Mouse (Mus musculus) forebrain, embryonic 14.5 days (tissue): ENCODE results near the gene Hes1. TPM values are rescaled to one million over a fixed set of nuclear protein-coding genes. Genes with fewer than 3 reads are reported as not detected.
A peak's percentile ranks its signal among the peaks of the same experiment; 100 is the strongest.
"Not testable (repeated sequence)": the region's sequence is repeated elsewhere in the genome, so short reads cannot be mapped to it uniquely, and the experiment has no call there.

Experiments
- ATAC-seq: fragments of 200-750 bp; cut with Nextera tagmentation; 2 replicates; pipeline ENCODE4 v1.8.0; 2017; ENCODE audit warnings: mild to moderate bottlenecking, moderate library complexity
- DNase-seq: peaks from one replicate; pipeline ENCODE4 v3.0.0-alpha.2; 2015; ENCODE audit warnings: low spot score
- H3K27ac ChIP-seq: fragments of 300-500 bp; sonication (generic); 2 replicates; pipeline ENCODE4 v1.5.1; 2014; ENCODE audit warnings: low read depth, mild to moderate bottlenecking, control low read depth, low read length, moderate library complexity
- H3K27me3 ChIP-seq: fragments of 300-500 bp; sonication (generic); replicated peaks from 2 replicates; pipeline ENCODE4 v1.6.1; 2014; ENCODE audit warnings: low read length, control low read depth, mixed read lengths; ENCODE audit not compliant: control insufficient read depth, insufficient read depth
- H3K36me3 ChIP-seq: fragments of 300-500 bp; sonication (generic); 2 replicates; pipeline ENCODE4 v1.6.1; 2014; ENCODE audit warnings: low read length, control low read depth; ENCODE audit not compliant: control insufficient read depth, insufficient read depth
- H3K4me1 ChIP-seq: fragments of 300-500 bp; sonication (generic); 2 replicates; pipeline ENCODE4 v1.6.1; 2014; ENCODE audit warnings: antibody characterized with exemption, low read length, control low read depth; ENCODE audit not compliant: control insufficient read depth, insufficient read depth
- H3K4me2 ChIP-seq: fragments of 300-500 bp; sonication (generic); 2 replicates; pipeline ENCODE4 v1.6.1; 2014; ENCODE audit warnings: mild to moderate bottlenecking, control low read depth, low read length
- H3K4me3 ChIP-seq: fragments of 300-500 bp; sonication (generic); 2 replicates; pipeline ENCODE4 v1.5.1; 2014; ENCODE audit warnings: low read depth, low read length, control low read depth
- H3K9ac ChIP-seq: fragments of 300-500 bp; sonication (generic); 2 replicates; pipeline ENCODE4 v1.6.1; 2014; ENCODE audit warnings: mild to moderate bottlenecking, low read length, control low read depth, moderate library complexity
- H3K9me3 ChIP-seq: fragments of 300-500 bp; sonication (generic); replicated peaks from 2 replicates; pipeline ENCODE4 v1.6.1; 2016; ENCODE audit warnings: low read length, control low read depth, mixed read lengths; ENCODE audit not compliant: control insufficient read depth
- WGBS: fragments of 180-500 bp; shearing (Covaris S2); extraction: QIAGEN DNeasy Blood & Tissue Kit; methylation state at CpG from one replicate; pipeline ENCODE4 v1.1.7; 2014; 5-methylcytosine and 5-hydroxymethylcytosine counted together
- polyA plus RNA-seq: library from polyadenylated mRNA; unstranded; fragments of >200 nt; fragmentation: Nextera tagmentation; extraction: Ambion mirVana; gene quantifications from 2 replicates; pipeline ENCODE4 v1.2.1, GENCODE M21; 2014

The Hes1 gene
- polyA plus RNA-seq, 1 experiment from 2014 or later = 20.5 TPM

DNA sequence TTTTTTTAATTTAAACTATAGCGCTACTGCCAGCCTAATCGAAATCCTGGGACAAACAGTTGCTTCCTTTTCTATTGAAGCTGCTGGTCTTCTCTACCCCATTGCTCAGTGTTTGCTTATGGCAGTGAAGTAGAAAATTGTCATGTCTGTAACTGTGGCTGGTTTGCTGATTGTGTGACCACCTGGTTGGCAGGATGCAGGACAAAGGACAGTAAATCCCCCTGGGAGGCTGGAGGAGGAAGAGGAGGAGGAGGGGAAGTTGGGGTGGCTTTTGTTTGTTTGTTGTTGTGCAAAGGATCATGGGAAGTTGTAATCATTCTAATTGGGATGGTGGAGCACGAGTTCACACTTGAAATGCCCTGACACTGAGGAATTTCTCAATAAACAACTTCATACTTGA, 38.8 kb downstream of the Hes1 start:
- H3K27ac ChIP-seq = no peak overlapping the region
- 0 out of 2 replicates have a peak, but pooled peaks have one; percentile 18 for ATAC-seq

DNA sequence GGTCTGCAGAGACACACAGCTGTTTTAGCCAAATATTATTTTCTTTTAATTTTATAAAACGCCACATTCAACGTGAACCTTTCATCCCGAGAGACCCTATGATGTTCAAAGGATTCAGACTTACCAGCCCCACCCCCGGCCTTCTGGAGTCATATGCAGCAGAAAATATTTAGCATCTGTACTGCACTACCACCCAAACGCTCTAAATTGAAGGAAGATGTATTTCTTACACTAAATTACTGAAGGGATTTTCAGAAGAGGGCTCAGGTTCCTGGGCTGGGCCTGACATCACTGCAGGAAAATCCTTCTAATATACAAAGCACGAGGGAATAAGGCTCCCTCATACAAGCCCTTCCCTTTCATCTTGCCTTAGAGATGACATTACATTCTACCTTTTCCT, 39.3 kb downstream of the Hes1 start:
- ATAC-seq (peak; percentile 4; the same call in 1 of the 2 replicates), DNase-seq (no peak)
- Histone ChIP-seq H3K9ac (no peak overlapping the region), H3K4me2 (no peak overlapping the region), H3K4me1 (peaks cover 4% of the 10 kb centered on the region; the same call in 1 of the 2 replicates), H3K9me3 (no peaks in the 10 kb centered on the region), H3K27me3 (no peaks in the 10 kb centered on the region), H3K27ac (no peak overlapping the region), H3K36me3 (no peaks in the 10 kb centered on the region), H3K4me3 (no peak overlapping the region)
- 73% methylated on average over 6 of the region's 6 CpGs for WGBS

More for the DNA sequence above, 38.8 kb downstream of the Hes1 start:
- no peaks in the 10 kb centered on the region for H3K27me3 ChIP-seq
- WGBS = 13% methylated on average over 3 of the region's 3 CpGs
- H3K9me3 ChIP-seq = no peaks in the 10 kb centered on the region
- H3K36me3 ChIP-seq = no peaks in the 10 kb centered on the region
- peaks cover 4% of the 10 kb centered on the region; the same call in 1 of the 2 replicates for H3K4me1 ChIP-seq
- DNase-seq = peak; percentile 31
- no peak overlapping the region for H3K4me3 ChIP-seq
- no peak overlapping the region for H3K4me2 ChIP-seq
- no peak overlapping the region for H3K9ac ChIP-seq

DNA sequence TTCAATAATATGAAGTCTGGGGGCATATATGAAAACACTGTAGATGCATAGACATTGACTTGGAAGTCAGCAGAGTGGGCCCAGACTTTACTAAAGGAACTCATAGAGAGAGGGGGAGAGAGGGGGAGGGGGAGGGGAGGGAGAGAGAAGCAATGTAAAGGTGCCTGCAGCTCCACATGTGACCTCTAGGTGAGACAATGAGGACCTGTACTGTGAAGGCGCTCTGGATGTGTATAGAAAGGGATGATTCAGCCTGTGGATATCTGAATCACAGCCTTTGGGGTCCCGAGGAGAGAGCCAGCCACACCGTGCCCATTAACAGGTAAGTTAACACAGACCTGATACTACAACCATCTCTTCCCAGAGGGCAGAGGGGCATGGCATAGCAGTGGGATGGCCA, 40.2 kb downstream of the Hes1 start:
- no peak for ATAC-seq
- H3K36me3 ChIP-seq = no peaks in the 10 kb centered on the region
- H3K9ac ChIP-seq = no peak overlapping the region
- no peak for DNase-seq
- H3K4me1 ChIP-seq = peaks cover 4% of the 10 kb centered on the region; the same call in 1 of the 2 replicates
- no peaks in the 10 kb centered on the region for H3K9me3 ChIP-seq
- WGBS = 92% methylated on average over 3 of the region's 3 CpGs
- no peaks in the 10 kb centered on the region for H3K27me3 ChIP-seq
- H3K4me3 ChIP-seq = no peak overlapping the region
- H3K4me2 ChIP-seq = no peak overlapping the region
- H3K27ac ChIP-seq = no peak overlapping the region

DNA sequence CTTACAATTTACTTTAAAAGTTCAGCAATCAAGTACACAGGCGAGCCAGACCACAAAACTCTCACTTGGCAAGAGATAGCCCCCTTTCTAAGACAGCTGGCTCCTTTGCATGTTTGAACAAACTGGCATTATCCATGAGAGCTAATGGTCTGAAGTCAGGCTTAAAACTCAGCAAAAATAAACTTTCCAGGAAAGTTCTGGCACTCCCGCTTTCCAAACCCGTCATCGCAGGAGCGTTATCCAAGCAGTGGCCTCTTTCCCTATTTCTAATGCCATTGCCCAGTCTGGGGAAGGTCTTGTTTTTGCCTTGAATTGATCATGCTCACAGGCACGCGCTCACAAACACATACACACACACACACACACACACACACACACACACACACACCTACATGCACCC, 41.3 kb downstream of the Hes1 start:
- H3K4me2 ChIP-seq = no peak overlapping the region
- WGBS = 92% methylated on average over 7 of the region's 7 CpGs
- no peaks in the 10 kb centered on the region for H3K9me3 ChIP-seq
- no peaks in the 10 kb centered on the region for H3K36me3 ChIP-seq
- peaks cover 4% of the 10 kb centered on the region; the same call in 1 of the 2 replicates for H3K4me1 ChIP-seq
- no peaks in the 10 kb centered on the region for H3K27me3 ChIP-seq
- no peak overlapping the region for H3K27ac ChIP-seq
- no peak overlapping the region for H3K4me3 ChIP-seq
- no peak overlapping the region for H3K9ac ChIP-seq
- ATAC-seq (no peak), DNase-seq (no peak)

DNA sequence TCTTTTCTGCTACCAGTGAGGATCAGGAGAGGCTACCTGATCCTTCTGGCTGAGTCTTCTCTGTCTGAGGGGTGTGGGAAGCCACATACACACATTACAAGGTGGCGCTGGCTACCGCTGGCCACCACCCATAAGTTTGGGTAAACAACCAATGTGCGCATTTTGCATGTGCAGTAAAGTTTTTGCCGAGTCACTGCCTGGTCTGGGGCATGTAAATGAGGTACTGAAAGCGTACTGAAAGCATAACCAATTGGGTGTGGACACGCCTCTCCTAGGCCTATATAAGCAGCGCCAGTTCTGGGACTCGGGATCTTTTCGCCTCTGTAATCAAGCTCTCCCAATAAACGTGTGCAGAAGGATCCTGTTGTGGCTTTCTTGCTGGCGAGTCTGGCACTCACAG, 44.0 kb downstream of the Hes1 start:
- WGBS = 84% methylated on average over 11 of the region's 11 CpGs
- H3K9me3 ChIP-seq, H3K4me3 ChIP-seq, DNase-seq, H3K27ac ChIP-seq, ATAC-seq, H3K27me3 ChIP-seq, H3K4me1 ChIP-seq, H3K4me2 ChIP-seq, H3K36me3 ChIP-seq, H3K9ac ChIP-seq: not testable (repeated sequence)

DNA sequence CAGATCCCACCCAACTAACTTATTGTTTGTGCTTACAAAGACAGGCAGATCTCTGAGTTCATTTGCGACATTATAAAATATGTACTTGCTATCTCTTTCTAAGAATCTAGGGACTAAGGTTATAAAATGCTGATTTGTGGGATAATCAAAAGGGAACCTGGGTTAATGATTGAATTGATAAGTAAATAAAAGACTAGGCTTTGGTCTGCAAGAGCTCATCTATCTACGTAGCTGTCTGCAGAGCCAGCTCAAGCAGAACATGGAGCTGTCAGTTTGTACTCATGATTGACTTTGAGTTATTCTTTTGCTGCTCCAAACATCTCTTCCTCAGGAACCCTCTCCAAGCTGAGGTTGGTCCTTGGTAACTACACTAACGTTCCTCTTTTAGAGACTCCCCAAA, 46.3 kb downstream of the Hes1 start:
- DNase-seq (no peak), ATAC-seq (no peak)
- Histone ChIP-seq H3K36me3 (no peaks in the 10 kb centered on the region), H3K27ac (no peak overlapping the region), H3K27me3 (no peaks in the 10 kb centered on the region), H3K4me2 (no peak overlapping the region), H3K9ac (no peak overlapping the region), H3K4me3 (no peak overlapping the region), H3K4me1 (no peaks in the 10 kb centered on the region), H3K9me3 (no peaks in the 10 kb centered on the region)
- 93% methylated on average over 3 of the region's 3 CpGs for WGBS

DNA sequence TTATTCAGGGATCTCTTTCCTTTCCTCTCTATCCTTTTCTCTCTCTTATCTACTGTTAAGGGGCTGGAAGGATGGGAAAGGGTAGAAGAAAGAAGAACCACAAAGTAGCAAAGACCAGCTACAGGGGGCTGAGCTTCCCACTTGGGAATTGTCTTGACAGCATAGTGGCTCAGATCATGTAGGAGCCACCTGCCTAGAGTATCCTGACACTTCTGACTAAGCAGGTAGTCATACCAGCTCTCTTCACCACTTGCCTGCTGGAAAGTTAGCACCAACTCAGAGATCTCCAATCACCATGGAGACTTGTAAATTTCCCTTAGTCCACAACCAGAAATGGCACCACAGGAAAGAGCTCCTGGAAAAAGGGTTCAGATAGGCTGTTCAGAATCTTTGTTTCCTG, 46.9 kb downstream of the Hes1 start:
- Histone ChIP-seq H3K9ac (no peak overlapping the region), H3K4me2 (no peak overlapping the region), H3K4me3 (no peak overlapping the region), H3K9me3 (no peaks in the 10 kb centered on the region), H3K27me3 (no peaks in the 10 kb centered on the region), H3K36me3 (no peaks in the 10 kb centered on the region), H3K4me1 (no peaks in the 10 kb centered on the region), H3K27ac (no peak overlapping the region)
- ATAC-seq (no peak), DNase-seq (no peak)

DNA sequence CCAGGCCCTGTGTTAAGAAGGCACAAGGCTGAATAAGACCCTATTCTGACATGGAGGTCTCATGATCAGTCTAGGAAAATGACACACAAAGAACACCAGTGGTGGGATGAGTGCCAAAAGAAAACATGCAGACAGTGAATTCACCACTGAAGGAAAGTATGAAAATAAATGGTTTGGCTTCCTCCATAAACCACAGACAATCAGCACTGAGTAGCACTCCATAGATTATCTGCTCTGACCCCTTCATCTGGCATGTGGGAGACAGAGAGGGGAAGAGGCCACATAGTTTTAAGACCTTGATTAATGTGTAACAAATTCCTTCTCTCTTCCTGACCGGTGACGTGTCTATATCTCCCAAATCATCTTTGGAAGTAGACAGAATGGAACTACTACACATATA, 47.4 kb downstream of the Hes1 start:
- Histone ChIP-seq H3K36me3 (no peaks in the 10 kb centered on the region), H3K4me1 (no peaks in the 10 kb centered on the region), H3K9ac (no peak overlapping the region), H3K9me3 (no peaks in the 10 kb centered on the region), H3K4me2 (no peak overlapping the region), H3K27ac (no peak overlapping the region), H3K4me3 (no peak overlapping the region), H3K27me3 (no peaks in the 10 kb centered on the region)
- ATAC-seq = no peak
- WGBS = 95% methylated on average over 2 of the region's 2 CpGs
- no peak for DNase-seq

DNA sequence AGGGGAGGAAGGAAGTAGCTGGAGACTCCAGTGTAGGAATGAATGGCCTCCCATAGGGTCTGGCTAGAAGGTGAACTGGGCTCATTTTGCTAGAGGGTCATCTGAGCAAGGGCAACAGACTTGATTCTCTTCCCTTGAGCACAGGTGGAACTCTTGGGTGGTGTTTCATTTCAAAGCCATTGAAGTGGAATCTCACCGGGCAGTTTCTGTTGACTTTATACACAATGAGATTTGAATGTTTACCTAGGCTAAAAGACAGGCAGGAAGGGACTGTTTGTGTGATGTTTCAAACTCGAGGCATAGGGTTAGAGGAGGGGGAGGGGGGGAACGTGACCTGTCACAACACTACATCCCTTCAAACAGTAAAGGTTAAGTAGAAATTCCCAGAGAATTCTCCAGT, 49.0 kb downstream of the Hes1 start:
- Histone ChIP-seq H3K27me3 (no peaks in the 10 kb centered on the region), H3K9me3 (no peaks in the 10 kb centered on the region), H3K36me3 (no peaks in the 10 kb centered on the region), H3K4me3 (no peak overlapping the region), H3K4me2 (no peak overlapping the region), H3K27ac (no peak overlapping the region), H3K4me1 (no peaks in the 10 kb centered on the region), H3K9ac (no peak overlapping the region)
- no peak for ATAC-seq
- DNase-seq = no peak
- WGBS = 42% methylated on average over 3 of the region's 3 CpGs
